Mouse (Mus musculus) heart, adult 9 months (tissue): ENCODE measurements around the gene C1qtnf1.

Experiments used
- DNase-seq, 2 experiments: peaks; one replicate each; pipeline ENCODE4 v3.0.0; 2022; ENCODE audit warnings: low spot score in 2 of 2

The C1qtnf1 gene

GRCm38 (mm10) chr11:118410479-118410878 lies 17.5 kb upstream of the C1qtnf1 start:
- DNase-seq: no peak

GRCm38 (mm10) chr11:118411271-118411670 lies 16.7 kb upstream of the C1qtnf1 start:
- no peak for DNase-seq

GRCm38 (mm10) chr11:118412601-118413000 lies 15.4 kb upstream of the C1qtnf1 start:
- DNase-seq: no peak

GRCm38 (mm10) chr11:118413055-118413454 lies 14.9 kb upstream of the C1qtnf1 start:
- DNase-seq: no peak

- no peak for DNase-seq
Measured at GRCm38 (mm10) chr11:118414270-118414669, 13.7 kb upstream of the C1qtnf1 start.

GRCm38 (mm10) chr11:118415630-118416029 lies 12.4 kb upstream of the C1qtnf1 start:
- DNase-seq: no peak

- DNase-seq: no peak
Measured at GRCm38 (mm10) chr11:118416046-118416445, 12.0 kb upstream of the C1qtnf1 start.

- no peak for DNase-seq
Measured at GRCm38 (mm10) chr11:118417496-118417895, 10.5 kb upstream of the C1qtnf1 start.

GRCm38 (mm10) chr11:118418442-118418833 lies 9.6 kb upstream of the C1qtnf1 start:
- DNase-seq: no peak

- DNase-seq: peak; percentile 98 to 99
Measured at GRCm38 (mm10) chr11:118418834-118419504, 9.0 kb upstream of the C1qtnf1 start, which contains the start of gene Cant1. Cant1 (minus strand) TSS chr11:118419086.

- no peak for DNase-seq
Measured at GRCm38 (mm10) chr11:118420261-118420660, 7.7 kb upstream of the C1qtnf1 start.

- peak; percentile 76 to 86 for DNase-seq
Measured at GRCm38 (mm10) chr11:118423266-118423971, 4.6 kb upstream of the C1qtnf1 start.

- peak; percentile 60 to 61 for DNase-seq
Measured at GRCm38 (mm10) chr11:118424621-118425335, 3.2 kb upstream of the C1qtnf1 start.

- DNase-seq: no peak
Measured at GRCm38 (mm10) chr11:118426765-118427164, 1.2 kb upstream of the C1qtnf1 start.

GRCm38 (mm10) chr11:118427266-118427779 lies 680 bp upstream of the C1qtnf1 start:
- DNase-seq: no peak

- DNase-seq: peak in 1 of 2 experiments; percentile 59
Measured at GRCm38 (mm10) chr11:118428460-118428868, 461 bp downstream of the C1qtnf1 start.

- DNase-seq: peak; percentile 64 to 75
Measured at GRCm38 (mm10) chr11:118428944-118429709, 1.1 kb downstream of the C1qtnf1 start.

- DNase-seq: no peak
Measured at GRCm38 (mm10) chr11:118430291-118430885, 2.4 kb downstream of the C1qtnf1 start.

- DNase-seq: no peak
Measured at GRCm38 (mm10) chr11:118431100-118431948, 3.3 kb downstream of the C1qtnf1 start.

- peak; percentile 71 for DNase-seq
Measured at GRCm38 (mm10) chr11:118433398-118433868, 5.4 kb downstream of the C1qtnf1 start.
